Mouse (Mus musculus) E14TG2a.4 (cell line): ENCODE measurements around the gene Pfkp.

ENCODE experiments used
- H3K27me3 ChIP-seq: 2 replicates; pipeline ENCODE4 v1.6.1; 2014; ENCODE audit warnings: low read length, control low read depth; ENCODE audit not compliant: insufficient read depth
- H3K36me3 ChIP-seq: 2 replicates; pipeline ENCODE4 v1.6.1; 2014; ENCODE audit warnings: low read length, control low read depth; ENCODE audit not compliant: insufficient read depth
- H3K4me1 ChIP-seq: replicated peaks from 2 replicates; pipeline ENCODE4 v1.6.1; 2014; ENCODE audit warnings: low read depth, low read length, control low read depth
- H3K4me3 ChIP-seq: replicated peaks from 2 replicates; pipeline ENCODE4 v1.5.1; 2014; ENCODE audit warnings: mild to moderate bottlenecking, low read length
- H3K9me3 ChIP-seq: 2 replicates; pipeline ENCODE4 v1.6.1; 2014; ENCODE audit warnings: low read length, control low read depth
- CTCF ChIP-seq: conservative IDR thresholded peaks from 2 replicates; pipeline ENCODE4 v1.5.1; 2014; ENCODE audit warnings: low read length
- NANOG ChIP-seq: IDR thresholded peaks from 2 replicates; pipeline ENCODE4 v1.6.1; 2014; ENCODE audit warnings: borderline replicate concordance, low read length, mixed read lengths
- POU5F1 ChIP-seq: IDR thresholded peaks from 2 replicates; pipeline ENCODE4 v1.6.1; 2014; ENCODE audit warnings: low read length, borderline replicate concordance

Pfkp gene

GRCm38 (mm10) chr13:6657300-6657699 is 8.7 kb upstream of the Pfkp start:
- H3K4me3 ChIP-seq: no peak overlapping the region
- TF ChIP-seq CTCF (no peak), POU5F1 (no peak), NANOG (no peak)
- H3K9me3 ChIP-seq: no peaks in the 10 kb centered on the region
- H3K36me3 ChIP-seq: no peaks in the 10 kb centered on the region
- no peaks in the 10 kb centered on the region for H3K27me3 ChIP-seq
- peaks cover 42% of the 10 kb centered on the region for H3K4me1 ChIP-seq

- Histone ChIP-seq H3K4me1 (peaks cover 34% of the 10 kb centered on the region), H3K36me3 (peaks cover 22% of the 10 kb centered on the region), H3K9me3 (peaks cover 9% of the 10 kb centered on the region; the same call in 1 of the 2 replicates), H3K4me3 (peak overlapping the region; percentile 96; the same call in 1 of the 2 replicates), H3K27me3 (no peaks in the 10 kb centered on the region)
- TF ChIP-seq CTCF (no peak), NANOG (no peak), POU5F1 (no peak)
Observed at GRCm38 (mm10) chr13:6649542-6649941, 965 bp upstream of the Pfkp start.

- H3K27me3 ChIP-seq: no peaks in the 10 kb centered on the region
- H3K4me3 ChIP-seq: peak overlapping the region; percentile 96
- H3K9me3 ChIP-seq: peaks cover 20% of the 10 kb centered on the region
- H3K36me3 ChIP-seq: peaks cover 36% of the 10 kb centered on the region
- peaks cover 48% of the 10 kb centered on the region for H3K4me1 ChIP-seq
- no peak for TF ChIP-seq NANOG
- TF ChIP-seq POU5F1: no peak
- no peak for TF ChIP-seq CTCF
Observed at GRCm38 (mm10) chr13:6647992-6648668, 447 bp downstream of the Pfkp start.

- Histone ChIP-seq H3K36me3 (peaks cover 44% of the 10 kb centered on the region), H3K9me3 (peaks cover 28% of the 10 kb centered on the region), H3K4me1 (peaks cover 56% of the 10 kb centered on the region), H3K27me3 (no peaks in the 10 kb centered on the region), H3K4me3 (peak overlapping the region; percentile 96)
- no peak for TF ChIP-seq CTCF
- TF ChIP-seq NANOG: no peak
- no peak for TF ChIP-seq POU5F1
Observed at GRCm38 (mm10) chr13:6647067-6647991, 1.2 kb downstream of the Pfkp start.

- H3K4me3 ChIP-seq: peak overlapping the region; percentile 96
- TF ChIP-seq NANOG (no peak), POU5F1 (no peak), CTCF (no peak)
- no peaks in the 10 kb centered on the region for H3K27me3 ChIP-seq
- peaks cover 35% of the 10 kb centered on the region for H3K9me3 ChIP-seq
- H3K36me3 ChIP-seq: peaks cover 51% of the 10 kb centered on the region
- peaks cover 61% of the 10 kb centered on the region for H3K4me1 ChIP-seq
Observed at GRCm38 (mm10) chr13:6646674-6647066, 1.9 kb downstream of the Pfkp start.

GRCm38 (mm10) chr13:6646266-6646665 is 2.3 kb downstream of the Pfkp start:
- Histone ChIP-seq H3K4me3 (peak overlapping the region; percentile 96), H3K36me3 (peaks cover 55% of the 10 kb centered on the region), H3K27me3 (no peaks in the 10 kb centered on the region), H3K4me1 (peaks cover 61% of the 10 kb centered on the region), H3K9me3 (peaks cover 39% of the 10 kb centered on the region)
- TF ChIP-seq POU5F1: no peak
- TF ChIP-seq CTCF: no peak
- no peak for TF ChIP-seq NANOG

- Histone ChIP-seq H3K9me3 (peaks cover 61% of the 10 kb centered on the region), H3K27me3 (no peaks in the 10 kb centered on the region), H3K4me3 (0 out of 2 replicates have a peak overlapping the region, but pooled peaks have one; percentile 3), H3K36me3 (peaks cover 78% of the 10 kb centered on the region), H3K4me1 (peaks cover 63% of the 10 kb centered on the region)
- no peak for TF ChIP-seq POU5F1
- TF ChIP-seq CTCF: no peak
- no peak for TF ChIP-seq NANOG
Observed at GRCm38 (mm10) chr13:6643968-6644367, 4.6 kb downstream of the Pfkp start.

- no peaks in the 10 kb centered on the region for H3K27me3 ChIP-seq
- peaks cover 70% of the 10 kb centered on the region for H3K9me3 ChIP-seq
- peaks cover 71% of the 10 kb centered on the region for H3K4me1 ChIP-seq
- TF ChIP-seq CTCF (no peak), POU5F1 (no peak), NANOG (no peak)
- peaks cover 88% of the 10 kb centered on the region for H3K36me3 ChIP-seq
- H3K4me3 ChIP-seq: peak overlapping the region; percentile 45
Observed at GRCm38 (mm10) chr13:6643026-6643425, 5.6 kb downstream of the Pfkp start.
